Mouse (Mus musculus): ENCODE data around the gene Snx11.

Snx11 gene

GRCm38 (mm10) chr11:96761984-96762383, 15.4 kb downstream of the Snx11 start:
- DNase-seq, result no peak

GRCm38 (mm10) chr11:96760042-96760441, 17.3 kb downstream of the Snx11 start:
- peak; percentile 74 for DNase-seq

- no peak for DNase-seq
Measured at GRCm38 (mm10) chr11:96758402-96758801, 19.0 kb downstream of the Snx11 start.

- DNase-seq, result no peak
Measured at GRCm38 (mm10) chr11:96757421-96757820, 19.9 kb downstream of the Snx11 start.

GRCm38 (mm10) chr11:96755298-96755697, 22.1 kb downstream of the Snx11 start:
- DNase-seq, result no peak

- no peak for DNase-seq
Measured at GRCm38 (mm10) chr11:96747555-96747954, 29.8 kb downstream of the Snx11 start.

- DNase-seq, result no peak
Measured at GRCm38 (mm10) chr11:96746648-96747047, 30.7 kb downstream of the Snx11 start.

- no peak for DNase-seq
Measured at GRCm38 (mm10) chr11:96743891-96744290, 33.5 kb downstream of the Snx11 start.

- DNase-seq, result no peak
Measured at GRCm38 (mm10) chr11:96743000-96743399, 34.4 kb downstream of the Snx11 start.

- DNase-seq, result no peak
Measured at GRCm38 (mm10) chr11:96741995-96742394, 35.4 kb downstream of the Snx11 start.

GRCm38 (mm10) chr11:96740796-96741195, 36.6 kb downstream of the Snx11 start:
- no peak for DNase-seq

- DNase-seq, result no peak
Measured at GRCm38 (mm10) chr11:96737673-96738471, 39.5 kb downstream of the Snx11 start.

GRCm38 (mm10) chr11:96736361-96736760, 41.0 kb downstream of the Snx11 start:
- no peak for DNase-seq

- peak; percentile 73 for DNase-seq
Measured at GRCm38 (mm10) chr11:96735908-96736307, 41.5 kb downstream of the Snx11 start.

GRCm38 (mm10) chr11:96732657-96733056, 44.7 kb downstream of the Snx11 start:
- DNase-seq, result peak; percentile 32

GRCm38 (mm10) chr11:96730327-96730726, 47.0 kb downstream of the Snx11 start:
- no peak for DNase-seq

GRCm38 (mm10) chr11:96729462-96729861, 47.9 kb downstream of the Snx11 start:
- no peak for DNase-seq

GRCm38 (mm10) chr11:96728577-96728976, 48.8 kb downstream of the Snx11 start:
- DNase-seq, result no peak

- DNase-seq, result no peak
Measured at GRCm38 (mm10) chr11:96725833-96726232, 51.5 kb downstream of the Snx11 start.

- no peak for DNase-seq
Measured at GRCm38 (mm10) chr11:96718609-96719008, 58.8 kb downstream of the Snx11 start.
